Mouse (Mus musculus): ENCODE measurements around the gene Tef.

GRCm38 (mm10) chr15:81831136-81831825, 29.1 kb downstream of the Tef start:
- TF ChIP-seq POLR2A (IDR thresholded peaks at IDR 0.05; ENCODE audit: control insufficient read depth in 1 of 2, insufficient read depth in 1 of 2, low read depth in 1 of 2, low read length in 2 of 2, poor library complexity in 1 of 2) (no peak), CTCF (IDR thresholded peaks at IDR 0.05 in 2 of 3, conservative IDR thresholded peaks at IDR 0.05 in 1 of 3; ENCODE audit: control insufficient read depth in 1 of 3, insufficient read depth in 1 of 3, low read depth in 2 of 3, low read length in 3 of 3, poor library complexity in 1 of 3, severe bottlenecking in 1 of 3) (peak in 2 of 3 experiments; percentile 76 to 93), ZC3H11A (IDR thresholded peaks at IDR 0.05; ENCODE audit: low read depth, low read length) (peak; percentile 89), SMC3 (IDR thresholded peaks at IDR 0.05; ENCODE audit: low read depth, low read length) (peak; percentile 97), TCF12 (IDR thresholded peaks at IDR 0.05; ENCODE audit: low read depth, low read length) (no peak), EP300 (IDR thresholded peaks at IDR 0.05; ENCODE audit: low read depth in 1 of 2, low read length in 2 of 2) (no peak), TAL1 (IDR thresholded peaks at IDR 0.05; ENCODE audit: low read length) (no peak), USF2 (IDR thresholded peaks at IDR 0.05; ENCODE audit: borderline replicate concordance in 1 of 2, insufficient read depth in 1 of 2, low read depth in 1 of 2, low read length in 2 of 2) (no peak), USF1 (IDR thresholded peaks at IDR 0.05; ENCODE audit: low read depth, low read length) (no peak)

Data from MEL (cell line).